Mouse (Mus musculus) splenic B cell, adult 2 months (primary cell): Measurements from ENCODE around the gene Plin5.
A peak's percentile ranks its signal among the peaks of the same experiment; 100 is the strongest.
"Not testable (repeated sequence)": the region's sequence is repeated elsewhere in the genome, so short reads cannot be mapped to it uniquely, and the experiment has no call there.

Experiments used
- DNase-seq: peaks from one replicate; pipeline ENCODE4 v3.0.0-alpha.2; 2011; ENCODE audit warnings: low read depth, low spot score
- H3K27me3 ChIP-seq: 2 replicates; pipeline ENCODE4 v1.6.1; 2012; ENCODE audit warnings: mild to moderate bottlenecking, low read length, moderate library complexity, mixed read lengths; ENCODE audit not compliant: control insufficient read depth, poor library complexity, insufficient read depth, severe bottlenecking
- H3K36me3 ChIP-seq: 2 replicates; pipeline ENCODE4 v1.6.1; 2012; ENCODE audit warnings: mild to moderate bottlenecking, low read length, moderate library complexity, mixed read lengths; ENCODE audit not compliant: control insufficient read depth, poor library complexity, insufficient read depth, severe bottlenecking

Plin5 gene

DNA sequence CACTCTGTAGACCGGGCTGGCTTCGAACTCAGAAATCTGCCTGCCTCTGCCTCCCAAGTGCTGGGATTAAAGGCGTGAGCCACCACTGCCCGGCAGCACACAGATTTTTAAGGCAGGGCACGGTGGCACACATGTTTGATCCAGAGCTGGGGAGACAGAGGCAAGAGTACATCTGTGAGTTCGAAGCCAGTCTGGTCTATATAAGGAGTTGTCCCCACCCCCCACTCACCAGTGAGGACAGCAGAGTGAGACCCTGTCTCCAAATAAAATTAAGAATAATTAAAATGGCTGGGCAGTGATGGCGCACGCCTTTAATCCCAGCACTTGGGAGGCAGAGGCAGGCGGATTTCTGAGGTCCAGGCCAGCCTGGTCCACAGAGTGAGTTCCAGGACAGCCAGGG, 39.0 kb downstream of the Plin5 start:
- DNase-seq: peak; percentile 27
- not testable (repeated sequence) for H3K27me3 ChIP-seq

DNA sequence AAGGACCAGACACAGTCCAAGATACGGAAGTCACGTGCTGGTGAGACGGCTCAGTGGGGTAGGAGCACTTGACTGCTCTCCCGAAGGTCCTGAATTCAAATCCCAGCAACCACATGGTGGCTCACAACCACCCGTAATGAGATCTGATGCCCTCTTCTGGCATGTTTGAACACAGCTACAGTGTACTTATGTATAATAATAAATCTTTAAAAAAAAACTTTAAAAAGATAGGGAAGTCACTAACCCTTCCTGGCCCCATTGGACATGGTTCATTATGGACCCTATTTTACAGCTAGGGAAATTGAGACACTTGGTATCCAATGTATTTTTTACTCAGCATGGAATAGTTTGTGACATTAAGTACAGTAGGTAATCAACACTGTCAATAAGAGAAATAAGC, 39.9 kb downstream of the Plin5 start:
- peaks cover 6% of the 10 kb centered on the region for H3K36me3 ChIP-seq
- DNase-seq: no peak
- no peaks in the 10 kb centered on the region for H3K27me3 ChIP-seq

More for the DNA sequence above, 39.0 kb downstream of the Plin5 start:
- H3K36me3 ChIP-seq: not testable (repeated sequence)

DNA sequence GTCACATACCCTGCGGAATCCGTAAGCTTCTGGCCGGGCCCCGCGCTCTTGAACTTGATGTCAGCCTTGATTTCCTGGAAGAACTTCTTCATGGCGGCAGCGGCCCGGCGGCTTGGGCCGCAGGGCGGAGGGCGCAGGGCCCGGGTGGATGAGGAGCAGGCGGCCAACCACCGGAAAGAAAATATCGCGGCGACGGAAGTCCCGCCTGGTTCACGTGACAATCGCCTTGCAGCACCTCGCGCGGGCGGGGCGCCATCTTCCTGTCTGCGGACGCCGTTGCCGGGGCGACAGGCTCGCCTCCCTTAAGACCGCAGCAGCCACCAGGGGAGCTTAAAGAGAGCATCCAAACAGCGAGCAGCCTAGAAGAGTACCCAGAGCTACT, 42.6 kb downstream of the Plin5 start, which contains the start of gene Ubxn6:
Gene Ubxn6 (minus strand): TSS at position 202 of the 382 bp plus-strand sequence.
- DNase-seq: peak; percentile 98
- Histone ChIP-seq H3K36me3 (peaks cover 10% of the 10 kb centered on the region), H3K27me3 (no peaks in the 10 kb centered on the region)

DNA sequence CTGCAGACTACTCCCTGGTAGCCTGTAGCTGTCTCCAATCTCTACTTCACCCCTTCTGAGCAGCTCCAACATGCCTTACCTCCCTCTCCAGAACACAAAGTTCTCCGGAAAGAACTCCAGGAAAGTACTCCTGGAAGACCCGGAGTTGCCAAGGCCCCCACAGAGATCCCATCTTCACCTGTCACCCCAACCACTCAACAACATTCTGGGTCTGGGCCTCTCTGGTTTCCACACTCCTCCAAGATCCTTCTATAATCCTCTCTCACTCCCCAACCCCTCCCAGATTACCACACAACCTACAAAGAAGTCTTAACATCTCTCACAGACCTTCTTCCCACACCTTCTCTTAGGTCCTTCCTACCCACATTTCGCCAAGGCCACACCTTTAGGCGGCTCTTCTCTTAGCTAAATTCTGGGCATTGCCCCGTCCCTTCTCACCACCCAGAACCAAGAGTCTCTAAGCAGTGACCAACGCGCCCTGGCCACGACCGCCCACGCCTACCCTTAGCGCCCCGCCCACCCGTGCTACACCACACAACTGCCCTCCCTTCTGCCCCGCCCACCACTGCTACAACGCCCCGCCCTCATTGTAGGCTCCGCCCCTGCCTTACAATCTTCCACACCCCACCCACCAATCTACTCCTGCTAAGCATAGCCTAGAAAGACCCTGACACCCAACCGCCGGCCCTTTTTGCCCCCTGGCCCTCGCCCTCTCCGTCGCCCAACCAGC, 43.1 kb downstream of the Plin5 start:
- Histone ChIP-seq H3K36me3 (peaks cover 14% of the 10 kb centered on the region), H3K27me3 (no peaks in the 10 kb centered on the region)
- peak; percentile 91 for DNase-seq

DNA sequence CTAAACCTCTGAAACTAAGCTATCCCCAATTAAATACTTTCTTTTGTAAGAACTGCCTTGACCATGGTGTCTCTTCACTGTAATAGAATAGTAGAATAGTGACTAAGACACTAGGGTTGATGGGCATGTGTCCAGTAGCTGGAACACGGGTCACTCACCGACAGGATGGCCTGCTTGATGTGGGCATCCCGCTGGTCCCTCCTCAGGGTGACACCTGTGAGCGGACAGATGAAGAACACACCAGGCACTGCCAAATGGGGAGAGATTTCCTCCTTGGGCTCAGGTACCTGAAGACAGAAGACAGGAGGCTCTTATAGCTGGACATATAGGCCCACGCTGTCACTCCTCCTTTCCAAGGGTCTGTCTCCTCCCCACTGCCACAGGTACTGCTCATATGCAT, 45.2 kb downstream of the Plin5 start:
- DNase-seq: no peak
- Histone ChIP-seq H3K36me3 (peaks cover 14% of the 10 kb centered on the region), H3K27me3 (no peaks in the 10 kb centered on the region)

DNA sequence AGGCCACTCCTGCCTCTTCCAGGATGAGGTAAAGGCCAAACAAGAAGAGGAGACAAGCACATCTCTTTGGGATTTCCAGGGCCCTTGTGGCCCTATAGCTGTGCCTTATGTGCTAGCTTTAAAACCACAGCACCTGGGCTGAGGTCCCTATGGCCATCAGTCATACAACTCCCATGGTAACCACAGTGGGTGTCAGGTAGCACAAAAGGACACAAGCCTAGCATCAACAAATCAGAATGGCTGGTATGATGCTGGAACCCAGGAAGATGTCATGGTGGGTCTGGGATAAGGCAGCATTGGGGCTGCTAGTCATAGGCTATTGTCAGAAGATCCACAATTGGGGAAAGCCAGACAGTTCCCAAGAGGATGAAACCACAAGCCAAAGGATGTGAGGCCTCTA, 46.3 kb downstream of the Plin5 start:
- DNase-seq: no peak
- Histone ChIP-seq H3K27me3 (no peaks in the 10 kb centered on the region), H3K36me3 (peaks cover 14% of the 10 kb centered on the region)

DNA sequence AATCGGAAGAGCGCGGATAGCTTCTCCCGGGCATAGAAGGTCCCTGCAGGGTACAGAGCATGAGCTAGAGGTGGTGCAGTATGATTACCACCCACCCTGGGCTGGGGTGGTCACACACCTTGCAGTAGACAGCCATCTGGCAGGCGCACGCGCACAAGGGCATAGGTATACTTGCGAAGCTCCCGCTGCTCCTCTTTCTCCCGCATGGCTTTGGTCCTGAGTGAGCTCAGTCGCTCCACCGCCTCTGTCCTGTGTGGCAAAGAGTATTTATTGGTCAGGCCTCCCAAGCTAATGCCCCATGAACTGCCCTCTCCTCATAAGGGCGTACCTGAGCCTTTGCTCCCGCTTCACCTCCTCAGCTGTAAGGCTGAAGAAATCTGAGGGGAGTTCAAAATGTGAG, 48.3 kb downstream of the Plin5 start:
- H3K27me3 ChIP-seq: no peaks in the 10 kb centered on the region
- no peak for DNase-seq
- peaks cover 14% of the 10 kb centered on the region for H3K36me3 ChIP-seq

DNA sequence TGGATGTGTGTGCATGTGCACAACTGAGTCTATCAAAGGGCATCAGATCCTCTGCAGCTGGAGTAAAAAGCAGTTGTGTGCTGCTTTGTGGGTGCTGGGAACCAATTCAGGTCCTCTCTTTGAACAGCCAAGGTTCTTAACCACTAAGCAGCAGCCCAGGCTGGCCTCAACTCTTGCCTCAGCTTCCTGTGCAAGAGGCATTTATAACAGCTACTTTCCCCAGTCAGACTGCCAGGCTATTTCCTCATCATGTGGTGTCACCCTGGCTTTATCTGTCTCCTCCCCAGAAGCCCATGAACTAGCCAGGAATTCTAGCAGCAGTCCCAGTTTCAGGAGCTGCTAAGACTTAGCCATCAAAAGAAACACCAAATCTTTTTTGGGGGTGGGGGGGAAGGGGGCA, 50.9 kb downstream of the Plin5 start:
- DNase-seq: no peak
- H3K36me3 ChIP-seq: peaks cover 8% of the 10 kb centered on the region
- H3K27me3 ChIP-seq: no peaks in the 10 kb centered on the region

DNA sequence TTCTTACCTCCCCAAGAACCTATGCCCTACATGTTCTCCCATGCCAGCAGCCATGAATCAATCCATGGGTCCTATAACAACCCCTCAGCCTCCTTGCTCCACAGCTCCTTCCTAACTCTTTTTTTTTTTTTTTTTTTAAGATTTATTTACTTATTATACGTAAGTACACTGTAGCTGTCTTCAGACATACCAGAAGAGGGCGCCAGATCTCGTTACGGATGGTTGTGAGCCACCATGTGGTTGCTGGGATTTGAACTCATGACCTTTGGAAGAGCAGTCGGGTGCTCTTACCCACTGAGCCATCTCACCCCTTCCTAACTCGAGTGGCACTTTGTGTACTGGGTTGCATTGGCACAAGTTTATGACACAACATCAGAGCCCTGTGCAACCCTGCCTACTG, 51.7 kb downstream of the Plin5 start:
- H3K27me3 ChIP-seq, H3K36me3 ChIP-seq: not testable (repeated sequence)
- DNase-seq: peak; percentile 19

DNA sequence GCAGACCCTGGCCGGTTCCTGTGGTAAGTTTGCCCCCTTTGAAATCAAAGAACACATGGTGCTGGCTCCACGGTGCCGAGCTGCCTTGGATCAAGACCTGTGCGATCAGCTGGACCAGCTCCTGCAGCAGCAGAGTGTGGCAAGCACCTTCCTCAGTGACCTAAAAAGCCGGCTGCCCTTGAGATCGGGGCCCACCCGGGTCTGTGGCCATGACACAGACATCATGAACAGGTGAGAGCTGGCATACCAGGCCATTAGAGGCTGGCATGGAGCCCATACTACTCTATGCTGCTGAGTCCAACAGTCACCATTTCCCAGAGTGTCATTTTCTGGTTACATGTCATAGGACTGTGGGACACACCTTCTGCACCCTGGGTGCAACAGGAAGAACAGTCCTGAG, 55.3 kb downstream of the Plin5 start:
- Histone ChIP-seq H3K36me3 (no peaks in the 10 kb centered on the region; the same call in 1 of the 2 replicates), H3K27me3 (no peaks in the 10 kb centered on the region)
- no peak for DNase-seq
